Mouse (Mus musculus): Measurements from ENCODE around the gene Maml1. TPM values are rescaled to one million over a fixed set of nuclear protein-coding genes. Genes with fewer than 3 reads are reported as not detected.
"Not testable (repeated sequence)": the region's sequence is repeated elsewhere in the genome, so short reads cannot be mapped to it uniquely, and the experiment has no call there.

The Maml1 gene
- 10 to 100 TPM in 1 of 2 experiments, 1 to 10 TPM in 1; 8.8 to 10.5 TPM for total RNA-seq (2021)

- DNase-seq = peak; percentile 97 to 98
These were observed at the start of gene Maml1 for GRCm38 (mm10) chr11:50292190-50292855. Maml1 (minus strand) TSS chr11:50292311.

- no peak for DNase-seq
These were observed 44.8 kb upstream of the Maml1 start for GRCm38 (mm10) chr11:50336891-50337290.

- no peak for DNase-seq
These were observed 44.0 kb upstream of the Maml1 start for GRCm38 (mm10) chr11:50336126-50336525.

GRCm38 (mm10) chr11:50333181-50333580 lies 41.1 kb upstream of the Maml1 start:
- DNase-seq = no peak

GRCm38 (mm10) chr11:50329378-50329777 lies 37.3 kb upstream of the Maml1 start:
- no peak for DNase-seq

- DNase-seq = no peak
These were observed 36.0 kb upstream of the Maml1 start for GRCm38 (mm10) chr11:50328075-50328625.

GRCm38 (mm10) chr11:50326302-50326966 lies 34.3 kb upstream of the Maml1 start:
- no peak for DNase-seq

GRCm38 (mm10) chr11:50325496-50326301 lies 33.6 kb upstream of the Maml1 start, which contains the start of gene Canx:
Canx (minus strand) TSS chr11:50325673.
- DNase-seq = peak; percentile 99

- no peak for DNase-seq
These were observed 32.8 kb upstream of the Maml1 start for GRCm38 (mm10) chr11:50324751-50325471.

GRCm38 (mm10) chr11:50323843-50324242 lies 31.7 kb upstream of the Maml1 start:
- no peak for DNase-seq

- DNase-seq = no peak
These were observed 30.2 kb upstream of the Maml1 start for GRCm38 (mm10) chr11:50322345-50322744.

GRCm38 (mm10) chr11:50321239-50321638 lies 29.1 kb upstream of the Maml1 start:
- no peak for DNase-seq

GRCm38 (mm10) chr11:50319343-50319742 lies 27.2 kb upstream of the Maml1 start:
- not testable (repeated sequence) for DNase-seq

- DNase-seq = no peak
These were observed 20.7 kb upstream of the Maml1 start for GRCm38 (mm10) chr11:50312803-50313202.

GRCm38 (mm10) chr11:50303406-50303805 lies 11.3 kb upstream of the Maml1 start:
- no peak for DNase-seq

GRCm38 (mm10) chr11:50291321-50292165 lies 568 bp downstream of the Maml1 start:
- peak; percentile 50 to 56 for DNase-seq

GRCm38 (mm10) chr11:50290486-50291225 lies 1.5 kb downstream of the Maml1 start:
- DNase-seq = no peak

- no peak for DNase-seq
These were observed 5.7 kb downstream of the Maml1 start for GRCm38 (mm10) chr11:50286428-50286827.

- no peak for DNase-seq
These were observed 6.4 kb downstream of the Maml1 start for GRCm38 (mm10) chr11:50285696-50286095.

- no peak for DNase-seq
These were observed 6.8 kb downstream of the Maml1 start for GRCm38 (mm10) chr11:50285263-50285662.

Data from layer of hippocampus, postnatal 36 days (tissue).